Mouse (Mus musculus) brain, embryonic 18.5 days (tissue): ENCODE measurements around the gene Edar.
"Not testable (repeated sequence)": the region's sequence is repeated elsewhere in the genome, so short reads cannot be mapped to it uniquely, and the experiment has no call there.

Experiments
- DNase-seq: peaks from one replicate; pipeline ENCODE4 v3.0.0-alpha.2; 2012; ENCODE audit warnings: low read depth, low spot score

Gene Edar

DNA sequence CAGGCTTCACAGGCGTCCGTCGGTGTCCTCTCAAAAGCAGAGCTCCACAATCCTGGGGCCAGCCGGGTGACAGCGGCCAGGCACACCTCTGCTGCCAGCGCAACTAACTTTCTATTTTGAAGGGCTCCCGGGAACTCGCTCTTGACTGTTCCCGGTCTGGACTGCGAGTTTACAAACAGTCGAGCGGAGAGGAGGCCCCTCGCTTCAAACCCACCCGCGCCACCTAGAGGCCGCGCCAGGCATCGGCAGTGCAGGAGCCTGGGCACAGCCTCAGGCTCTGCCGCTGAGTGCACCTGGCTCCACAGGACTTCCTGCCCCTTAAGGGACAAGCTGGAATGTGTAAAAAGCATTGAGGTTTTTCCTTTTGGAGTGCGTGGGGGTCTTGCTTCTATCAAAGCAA, at the start of gene Edar:
TSS of gene Edar (minus strand) at position 122 of the 400 bp plus-strand sequence.
- no peak for DNase-seq

DNA sequence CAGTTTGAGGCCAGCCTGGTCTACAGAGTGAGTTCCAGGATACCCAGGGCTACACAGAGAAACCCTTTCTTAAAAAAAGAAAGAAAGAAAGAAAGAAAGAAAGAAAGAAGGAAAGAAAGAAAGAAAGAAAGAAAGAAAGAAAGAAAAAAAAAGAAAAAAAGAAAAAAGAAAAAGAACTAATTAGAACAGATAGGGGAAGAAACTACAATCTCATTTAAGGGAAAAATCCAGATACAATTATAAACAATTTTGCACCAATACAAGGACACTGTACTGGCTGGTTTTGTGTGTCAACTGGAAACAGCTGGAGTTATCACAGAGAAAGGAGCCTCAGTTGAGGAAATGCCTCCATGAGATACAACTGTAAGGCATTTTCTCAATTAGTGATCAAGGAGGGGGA, 42.7 kb upstream of the Edar start, which contains the start of gene Gm17542:
TSS of gene Gm17542 (minus strand) at position 101 of the 400 bp plus-strand sequence.
- not testable (repeated sequence) for DNase-seq

- DNase-seq: no peak
Measured at GRCm38 (mm10) chr10:58714789-58715148, 39.3 kb upstream of the Edar start.

DNA sequence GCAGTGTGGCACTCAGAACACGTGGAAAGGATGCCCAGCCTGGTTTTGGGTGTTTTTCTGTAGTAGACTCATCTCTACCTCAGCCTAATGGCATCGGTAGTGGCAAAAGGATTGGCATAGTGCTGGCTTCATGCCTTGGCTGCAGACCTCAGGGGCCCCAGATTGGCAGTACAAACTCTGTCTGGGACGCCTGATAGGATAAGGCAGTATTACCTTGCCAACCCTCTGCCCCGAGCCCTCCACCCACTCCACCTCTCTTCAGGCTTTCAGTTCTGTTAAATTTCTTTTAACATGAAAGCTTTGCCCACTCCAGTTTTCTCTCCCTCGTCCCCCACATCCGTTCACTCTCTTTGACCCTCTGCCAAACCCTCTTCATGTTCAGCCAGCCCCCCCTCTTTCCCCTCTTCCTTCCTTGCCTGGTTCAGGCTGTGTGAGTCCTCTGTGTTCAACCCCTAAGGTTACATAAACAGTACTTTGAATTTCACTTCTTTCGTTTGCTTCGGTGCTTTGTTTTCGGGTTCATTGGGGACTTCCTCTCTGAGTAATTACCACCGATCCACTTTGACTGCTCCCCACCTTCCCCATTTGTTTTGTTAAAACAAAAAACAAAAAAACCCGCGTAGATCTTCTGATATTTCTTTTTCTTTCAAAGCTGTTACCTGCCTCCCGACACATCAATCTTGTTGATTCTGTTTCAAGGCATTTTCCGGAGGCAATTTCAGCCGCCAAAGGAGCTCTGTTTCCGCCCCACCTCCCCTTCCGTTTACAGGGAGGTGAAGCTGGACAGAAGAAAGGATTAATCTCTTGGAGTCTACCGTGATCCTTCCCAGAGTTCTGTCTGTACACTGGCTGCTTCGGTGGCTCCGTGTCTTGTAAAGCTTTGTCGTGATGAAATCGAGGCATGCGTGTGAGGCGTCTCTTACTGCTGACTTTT, 38.7 kb upstream of the Edar start:
- DNase-seq: no peak

GRCm38 (mm10) chr10:58713225-58713624, 37.8 kb upstream of the Edar start:
- no peak for DNase-seq

DNA sequence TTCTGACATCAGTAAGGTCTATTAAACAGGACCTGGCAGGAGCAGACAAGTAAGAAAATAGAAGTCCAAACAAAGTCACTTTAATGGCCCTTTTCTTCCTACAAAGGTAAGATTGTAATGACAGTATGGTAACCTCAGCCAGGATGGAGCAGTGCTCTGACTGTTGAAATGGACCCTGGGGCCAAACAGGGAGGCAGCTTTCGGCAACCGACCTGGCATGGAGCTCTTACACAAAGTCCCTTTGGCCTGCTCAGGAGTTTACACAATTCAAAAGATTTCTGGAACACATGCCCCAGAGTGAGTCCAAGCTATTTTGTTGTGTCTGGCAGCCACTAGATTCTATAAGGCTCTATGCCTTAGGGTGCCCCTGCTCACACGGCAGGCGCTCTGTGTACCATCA, 33.6 kb upstream of the Edar start:
- DNase-seq: no peak

DNA sequence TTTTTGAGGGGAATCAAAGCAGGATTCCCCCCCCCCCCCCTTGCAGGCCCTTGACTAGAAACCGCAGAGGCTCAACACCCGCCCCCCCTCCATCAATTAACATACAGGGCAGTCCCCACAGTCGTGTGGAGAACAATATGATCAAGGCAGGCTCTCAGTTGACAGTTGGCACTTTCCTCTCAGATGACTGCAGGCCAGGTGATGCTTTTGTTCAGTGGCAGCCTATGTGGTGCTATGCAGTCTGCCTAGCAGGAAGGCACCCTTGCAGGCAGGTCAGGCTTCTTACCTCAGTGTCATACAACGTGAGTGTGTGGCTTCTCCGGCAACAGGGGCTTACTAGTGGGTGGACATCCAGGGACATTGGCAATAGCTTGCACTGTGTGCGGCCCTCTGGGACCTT, 25.1 kb upstream of the Edar start:
- no peak for DNase-seq

DNA sequence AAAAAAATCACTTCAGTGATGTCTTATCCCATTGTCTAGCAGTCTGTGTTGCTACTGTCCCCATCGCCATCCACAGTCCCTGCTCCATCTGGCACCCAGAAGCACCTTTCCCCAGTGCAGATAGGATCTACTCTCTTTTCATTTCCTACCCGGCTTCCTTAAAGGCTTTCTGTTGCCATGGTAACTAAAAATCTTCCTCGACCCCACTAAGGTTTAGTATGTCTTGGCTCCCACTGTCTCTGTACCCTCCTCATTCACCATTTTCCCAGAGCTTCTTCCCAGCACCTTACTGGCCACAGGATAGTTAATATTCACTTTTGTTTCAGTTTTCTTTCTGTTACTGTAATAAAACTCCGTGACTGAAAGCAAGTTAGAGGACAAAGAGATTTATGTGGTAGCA, 24.7 kb upstream of the Edar start:
- DNase-seq: no peak

GRCm38 (mm10) chr10:58698955-58699354, 23.5 kb upstream of the Edar start:
- no peak for DNase-seq

- no peak for DNase-seq
Measured at GRCm38 (mm10) chr10:58691051-58691450, 15.6 kb upstream of the Edar start.

- DNase-seq: no peak
Measured at GRCm38 (mm10) chr10:58679298-58679697, 3.8 kb upstream of the Edar start.

- DNase-seq: peak; percentile 63
Measured at GRCm38 (mm10) chr10:58673278-58674061, 2.0 kb downstream of the Edar start.

DNA sequence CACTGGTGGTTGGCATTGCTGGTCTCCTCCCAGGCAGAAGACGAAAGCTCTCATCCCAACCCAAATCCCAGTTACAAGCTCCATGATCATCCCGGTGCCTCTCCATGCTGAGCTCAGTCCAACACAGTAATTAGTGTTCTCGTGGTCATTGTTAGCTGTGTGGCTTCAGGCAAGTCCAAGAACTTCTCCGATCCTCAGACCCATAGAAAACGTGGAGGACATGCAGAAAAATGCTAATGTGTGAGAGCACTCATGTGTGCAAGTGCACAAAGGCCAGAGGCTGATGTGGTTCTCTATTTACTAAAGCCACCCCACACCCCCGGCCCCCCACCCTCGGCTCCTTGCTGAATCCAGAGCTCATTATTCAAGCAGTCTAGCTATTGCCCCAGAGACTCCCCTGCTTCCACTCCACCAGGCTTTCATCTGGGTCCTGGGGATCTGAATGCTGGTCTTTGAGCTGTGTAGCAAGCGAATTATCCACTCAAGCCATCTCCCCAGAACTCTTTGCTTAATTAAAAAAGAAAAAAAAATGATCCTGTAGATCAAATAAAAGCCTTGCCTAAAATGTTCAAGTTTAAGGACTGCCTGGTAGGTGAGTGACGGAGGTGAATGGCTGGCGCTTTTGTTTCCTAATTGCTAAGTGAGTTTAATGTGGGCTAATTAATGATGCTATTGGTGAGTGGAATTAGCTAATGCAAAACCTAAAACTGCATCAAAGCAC, 2.7 kb downstream of the Edar start:
- DNase-seq: no peak

DNA sequence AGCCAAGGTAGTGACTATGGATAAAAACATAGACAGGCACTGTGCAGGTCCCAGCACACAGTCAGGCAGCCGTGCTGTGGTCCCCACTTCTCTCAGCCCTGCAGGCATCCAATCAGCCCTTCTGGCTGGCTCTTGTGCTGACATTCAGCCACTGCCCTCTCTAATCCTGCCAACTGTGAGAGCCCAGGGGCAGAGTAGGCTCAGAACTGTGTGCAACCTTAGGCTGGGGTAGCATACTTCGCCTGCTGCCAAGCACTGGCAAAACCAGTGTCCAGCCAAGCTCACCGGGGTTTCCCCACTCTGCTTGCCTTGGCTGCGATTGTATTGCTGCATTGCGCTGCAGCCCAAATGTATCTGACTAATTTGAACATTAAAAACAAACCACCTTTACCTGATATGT, 11.6 kb downstream of the Edar start:
- DNase-seq: no peak

GRCm38 (mm10) chr10:58663417-58663816, 12.0 kb downstream of the Edar start:
- DNase-seq: no peak

GRCm38 (mm10) chr10:58659268-58659986, 16.0 kb downstream of the Edar start:
- DNase-seq: no peak

DNA sequence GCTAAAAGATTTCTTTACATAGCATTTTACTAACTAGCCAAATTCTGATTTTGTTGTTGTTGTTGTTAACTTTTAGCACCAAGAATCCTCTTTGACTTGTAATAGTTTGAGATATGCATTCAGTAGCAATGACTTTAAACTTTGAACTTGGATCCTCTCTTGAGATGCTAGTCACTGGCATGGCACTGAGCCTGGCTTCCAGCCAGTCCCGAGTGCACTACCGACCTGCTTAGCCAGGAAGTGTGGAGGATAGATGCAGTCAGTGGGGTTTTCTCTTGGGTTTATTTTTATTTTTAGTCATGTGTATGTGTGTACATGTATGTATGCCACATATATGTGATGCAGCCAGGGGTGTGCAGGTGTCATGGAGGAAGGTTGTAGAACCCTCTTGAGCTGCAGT, 17.7 kb downstream of the Edar start:
- DNase-seq: no peak

- DNase-seq: no peak
Measured at GRCm38 (mm10) chr10:58653679-58654078, 21.8 kb downstream of the Edar start.

DNA sequence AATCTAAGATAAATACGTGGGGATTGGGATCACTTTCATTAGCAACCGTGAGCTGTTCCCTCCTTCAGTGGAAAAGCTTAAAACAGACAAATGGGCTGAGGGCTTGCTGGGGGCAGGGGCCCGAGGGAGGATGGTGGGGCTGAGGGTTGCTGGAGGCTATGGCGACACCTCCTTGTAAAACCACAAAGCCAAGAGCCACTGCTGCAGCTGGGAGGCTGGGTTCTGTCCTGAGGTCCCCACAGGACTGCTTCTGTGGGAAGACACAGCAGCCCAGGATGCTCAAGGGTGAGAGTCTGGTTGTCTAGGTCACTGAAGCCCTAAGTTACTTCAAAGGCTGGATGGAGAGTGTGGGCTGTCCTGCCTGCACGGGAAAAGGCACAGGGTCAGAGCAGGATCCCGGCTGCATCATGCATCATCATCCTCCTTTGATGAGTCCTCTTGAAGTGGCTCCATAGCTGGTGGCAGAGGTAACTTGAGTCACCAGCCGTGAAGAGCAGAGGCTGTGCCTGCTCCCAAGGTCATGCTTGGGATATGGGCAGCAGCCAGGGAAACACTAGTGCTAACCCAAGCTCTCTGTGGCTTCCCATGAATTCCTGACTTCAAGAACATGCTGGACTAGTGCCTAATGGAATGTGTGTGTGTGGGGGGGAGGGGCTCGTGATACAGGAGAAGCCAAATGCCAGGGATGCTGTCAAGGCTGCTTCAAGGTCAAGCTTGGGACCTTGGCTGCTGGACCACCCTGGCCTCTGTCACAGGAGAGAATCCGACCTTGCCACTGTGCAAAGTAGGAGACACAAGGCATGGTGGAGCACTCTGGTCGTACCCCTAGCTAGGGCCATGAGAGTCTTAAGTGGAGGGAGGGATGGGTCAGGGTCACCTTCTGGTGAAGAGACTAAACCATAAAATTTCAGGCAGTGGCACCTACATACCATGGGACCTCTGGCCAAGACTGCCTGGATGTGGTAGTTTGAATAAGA, 22.7 kb downstream of the Edar start:
- no peak for DNase-seq

GRCm38 (mm10) chr10:58652045-58652417, 23.4 kb downstream of the Edar start:
- no peak for DNase-seq
